Mouse (Mus musculus): ENCODE measurements around the gene D17Wsu92e.

DNA sequence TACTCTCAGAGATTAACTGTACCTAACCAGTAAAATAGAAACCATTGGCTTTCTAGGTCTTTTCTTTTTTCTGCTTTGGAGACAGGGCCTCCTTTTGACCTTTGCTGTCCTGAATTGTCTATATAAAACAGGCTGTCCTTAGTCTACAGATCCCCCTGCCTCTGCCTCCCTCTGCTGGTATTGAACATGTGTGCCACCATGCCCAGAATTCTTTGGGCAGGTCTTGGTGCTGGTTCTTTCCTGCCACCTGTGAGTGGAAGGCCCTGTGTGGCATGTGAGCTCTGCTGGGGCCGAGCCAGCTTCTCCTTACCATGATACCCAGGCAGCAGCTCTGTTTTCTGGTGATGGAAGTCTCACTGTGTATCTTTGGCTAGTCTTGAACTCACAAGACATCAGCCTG is 27.9 kb upstream of the D17Wsu92e start:
- TF ChIP-seq POLR2A (IDR thresholded peaks at IDR 0.05; ENCODE audit: extremely low read depth, insufficient read depth, low read length): no peak
- no peak for TF ChIP-seq CTCF (IDR thresholded peaks at IDR 0.05; ENCODE audit: extremely low read depth, insufficient read depth, low read length)
